Mouse (Mus musculus): ENCODE results near the gene Cxcr1. TPM values are rescaled to one million over a fixed set of nuclear protein-coding genes. Genes with fewer than 3 reads are reported as not detected.

Gene Cxcr1
- not detected in 2 replicates for total RNA-seq (2015; ENCODE audit: low replicate concordance)
- not detected in 2 replicates for total RNA-seq (2017; ENCODE audit: low replicate concordance)

DNA sequence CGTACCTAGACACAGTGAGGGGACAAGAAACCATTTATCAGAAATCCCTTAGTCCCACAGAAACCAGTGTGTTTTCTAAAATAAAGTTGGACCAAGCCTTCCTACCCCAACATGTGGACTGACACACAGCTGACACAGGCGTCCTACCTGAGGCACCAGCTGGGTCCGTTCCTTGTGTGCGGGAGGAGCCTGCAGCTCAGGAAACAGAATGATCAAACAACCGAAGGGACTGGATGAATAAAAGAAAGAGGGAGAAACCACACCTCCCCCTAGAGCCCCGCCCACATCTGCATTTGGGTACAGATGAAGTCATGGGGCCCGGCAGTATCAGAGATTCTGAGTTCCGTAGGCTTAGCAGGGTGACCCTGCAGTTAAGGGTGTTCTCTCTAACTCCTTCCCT is at the start of gene Cxcr1:
Cxcr1 (minus strand) TSS at position 187 of the 400 bp plus-strand sequence.
- ATAC-seq (replicated peaks; ENCODE audit: low FRiP score, poor library complexity, severe bottlenecking): no peak

DNA sequence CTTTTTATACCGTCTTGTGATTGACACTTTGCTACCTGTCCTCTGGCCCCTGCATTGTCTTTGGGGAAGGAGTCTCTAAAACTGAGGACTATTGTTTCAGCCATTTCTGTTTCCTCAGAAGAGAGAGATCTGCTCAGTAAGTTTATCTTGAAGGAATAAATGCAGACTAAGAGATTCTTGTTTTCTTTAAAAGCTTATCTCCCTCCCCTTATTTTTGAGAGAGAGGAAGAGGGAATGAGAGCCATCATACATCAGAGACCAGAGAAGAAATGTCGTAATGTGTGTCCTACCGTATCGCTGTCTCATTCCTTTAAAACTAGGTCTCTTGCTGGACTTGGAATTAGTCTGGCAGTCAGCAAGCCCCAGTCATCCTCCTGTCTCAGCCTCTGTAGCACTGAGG is 46.4 kb upstream of the Cxcr1 start:
- no peak for ATAC-seq (replicated peaks; ENCODE audit: low FRiP score, poor library complexity, severe bottlenecking)

DNA sequence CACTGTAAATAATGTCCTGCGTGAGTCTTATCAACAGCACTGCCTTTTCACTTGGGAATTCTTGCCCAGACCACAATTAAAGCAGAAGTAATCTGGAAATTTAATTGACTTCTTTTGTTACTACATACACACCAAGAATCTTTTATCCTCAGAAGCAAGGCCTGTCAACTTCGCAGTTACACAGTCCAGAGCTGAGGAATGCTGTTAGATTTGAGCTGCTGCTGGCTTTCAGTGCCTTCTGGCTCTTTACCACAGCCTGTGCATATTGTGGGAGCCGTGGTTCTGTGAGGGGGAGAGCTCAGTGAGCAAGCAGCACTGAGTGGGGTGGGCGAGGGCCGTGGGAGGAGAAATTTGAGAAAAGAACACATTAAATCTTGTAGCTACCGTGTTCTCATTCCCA is 45.9 kb upstream of the Cxcr1 start:
- ATAC-seq (replicated peaks; ENCODE audit: low FRiP score, poor library complexity, severe bottlenecking): no peak

DNA sequence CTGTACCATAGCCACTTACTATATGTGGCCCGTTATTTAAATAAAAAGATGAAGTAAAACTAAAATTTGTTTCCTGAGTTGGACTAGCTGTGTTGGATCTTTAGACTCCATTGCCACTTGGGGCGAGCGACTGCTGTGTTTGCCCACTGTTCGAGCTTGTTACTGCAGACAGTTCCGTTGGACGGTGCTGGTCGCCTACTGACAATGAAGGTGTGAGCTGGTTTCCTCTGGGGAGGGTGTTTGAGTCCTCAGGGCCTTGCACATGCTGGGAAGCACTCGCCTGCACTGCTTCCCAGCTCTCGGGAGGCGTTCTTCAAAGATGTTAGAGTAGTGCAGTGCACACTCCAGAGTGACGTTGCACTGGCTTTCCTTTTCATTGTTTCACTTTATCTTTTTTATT is 45.2 kb upstream of the Cxcr1 start:
- ATAC-seq (replicated peaks; ENCODE audit: low FRiP score, poor library complexity, severe bottlenecking): no peak

DNA sequence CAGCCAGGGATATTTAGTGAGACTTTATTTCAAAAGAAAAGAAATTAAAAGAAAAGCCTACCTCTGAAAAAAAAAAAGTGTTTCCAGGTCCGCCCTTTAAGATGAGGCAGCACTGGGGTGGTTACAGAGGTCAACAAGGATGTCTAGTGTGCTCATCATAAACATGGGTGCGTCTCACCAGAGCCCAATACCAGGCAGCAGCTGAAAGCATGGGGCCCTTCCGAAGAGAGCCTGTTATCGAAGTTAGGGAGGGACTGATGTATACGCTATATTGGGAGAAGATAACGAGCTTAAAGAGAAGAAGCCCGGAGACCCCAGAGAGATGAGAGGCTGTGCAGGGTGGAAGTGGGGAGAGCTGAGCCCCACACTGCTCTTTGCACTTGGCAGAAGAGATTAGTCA is 44.7 kb upstream of the Cxcr1 start:
- ATAC-seq (replicated peaks; ENCODE audit: low FRiP score, poor library complexity, severe bottlenecking): no peak

DNA sequence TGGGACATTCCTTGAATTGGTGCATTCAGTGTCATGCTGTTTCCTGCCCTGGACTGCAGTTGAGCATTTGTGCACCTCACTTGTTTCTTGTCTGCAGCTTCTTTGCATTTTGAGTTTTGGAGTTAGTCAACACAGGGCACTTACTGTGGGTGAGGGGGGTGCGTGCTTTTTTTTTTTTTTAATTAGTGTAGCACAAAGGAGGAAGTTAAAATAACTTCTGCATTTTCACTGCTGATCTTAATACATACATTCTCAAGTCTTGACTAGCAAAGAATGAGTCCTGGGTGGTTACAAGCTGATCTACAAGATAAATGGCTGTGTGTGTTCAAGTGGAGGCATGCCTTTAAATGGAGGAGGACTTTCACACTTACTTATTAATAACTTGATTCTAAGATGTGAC is 43.7 kb upstream of the Cxcr1 start:
- no peak for ATAC-seq (replicated peaks; ENCODE audit: low FRiP score, poor library complexity, severe bottlenecking)

DNA sequence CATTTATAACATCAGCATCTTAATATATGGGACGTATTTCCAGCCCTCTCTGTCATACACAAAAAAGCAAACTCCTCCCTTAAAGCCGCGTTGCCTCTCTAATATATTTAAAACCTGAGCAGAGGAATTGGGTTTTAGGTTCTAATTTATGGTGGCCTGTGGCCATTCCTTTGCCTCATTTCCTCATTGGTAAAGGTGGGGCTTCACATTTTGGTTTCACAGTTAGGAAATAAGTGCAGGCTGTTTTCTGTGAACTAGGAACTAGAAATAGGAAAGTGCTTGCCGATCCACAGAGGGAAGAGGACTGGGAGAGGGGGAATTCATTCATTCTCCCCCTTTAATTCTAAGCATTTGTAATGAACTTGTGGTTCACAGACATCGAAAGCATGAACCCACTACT is 43.2 kb upstream of the Cxcr1 start:
- no peak for ATAC-seq (replicated peaks; ENCODE audit: low FRiP score, poor library complexity, severe bottlenecking)

DNA sequence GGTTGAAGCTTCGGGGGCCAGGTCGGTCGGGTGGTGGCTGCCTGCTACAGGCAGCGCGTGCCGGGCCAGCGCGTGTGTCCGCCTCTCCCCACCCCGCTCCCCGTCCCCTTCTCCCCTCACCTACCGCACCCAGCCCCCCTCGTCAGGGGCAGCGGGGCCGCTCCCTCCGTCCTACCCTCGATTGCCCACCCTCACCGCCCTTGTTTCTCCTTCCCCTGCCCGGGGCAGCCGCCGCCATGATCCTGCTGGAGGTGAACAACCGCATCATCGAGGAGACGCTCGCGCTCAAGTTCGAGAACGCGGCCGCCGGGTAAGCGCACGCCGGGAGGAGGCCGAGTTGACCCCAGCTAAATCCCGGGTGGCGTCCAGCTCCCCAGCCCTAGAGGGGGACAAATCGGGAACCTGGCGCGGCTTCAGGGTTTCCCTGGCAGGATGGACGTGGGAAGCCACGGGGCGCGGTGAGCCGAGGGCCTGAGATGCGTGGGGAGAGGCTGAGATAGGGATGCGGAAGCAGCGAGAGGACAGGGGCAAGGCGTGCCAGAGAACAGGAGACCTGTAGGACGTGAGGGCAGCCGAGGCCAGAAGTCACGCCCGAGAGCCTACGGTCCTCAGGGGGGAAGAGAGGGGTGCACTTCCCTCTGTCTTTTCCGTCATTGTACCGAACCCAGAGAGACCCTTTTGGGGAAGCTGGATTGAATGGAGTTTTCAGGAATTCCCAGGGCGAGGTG is 42.3 kb upstream of the Cxcr1 start:
- ATAC-seq (replicated peaks; ENCODE audit: low FRiP score, poor library complexity, severe bottlenecking): peak; percentile 79

DNA sequence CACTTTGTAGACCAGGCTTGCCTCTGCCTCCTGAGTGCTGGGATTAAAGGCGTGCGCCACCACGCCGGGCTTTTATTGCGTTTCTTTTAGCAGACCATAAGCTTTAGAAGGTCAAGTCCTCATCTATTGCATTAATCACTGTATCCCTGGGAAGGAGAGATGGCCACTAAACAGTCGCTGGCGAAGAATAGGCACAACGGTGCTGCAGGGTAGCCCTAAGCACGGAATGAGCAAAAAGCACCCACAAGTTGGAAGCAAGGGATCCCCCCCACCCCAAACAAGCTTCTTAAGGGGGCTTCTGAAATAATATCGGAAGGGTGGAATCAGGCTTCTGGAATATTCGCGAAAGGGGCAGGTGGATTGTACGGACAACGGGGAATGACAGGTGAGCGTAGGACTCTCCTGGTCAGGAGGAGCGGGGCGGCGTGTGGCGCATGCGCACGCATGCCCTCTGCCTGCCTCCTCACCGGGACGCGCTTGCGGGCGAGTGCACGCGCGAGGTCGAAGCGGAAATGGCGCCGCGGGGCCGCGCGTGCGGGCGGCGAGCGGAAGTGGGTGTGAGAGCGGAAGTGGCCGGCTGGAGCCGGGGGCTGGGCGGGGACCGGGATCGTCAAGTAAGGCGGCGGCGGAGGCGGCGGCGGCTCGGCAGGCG is 41.6 kb upstream of the Cxcr1 start, which contains the start of gene Arpc2:
Arpc2 (plus strand) TSS at position 147 of the 652 bp plus-strand sequence.
- peak; percentile 87 for ATAC-seq (replicated peaks; ENCODE audit: low FRiP score, poor library complexity, severe bottlenecking)

DNA sequence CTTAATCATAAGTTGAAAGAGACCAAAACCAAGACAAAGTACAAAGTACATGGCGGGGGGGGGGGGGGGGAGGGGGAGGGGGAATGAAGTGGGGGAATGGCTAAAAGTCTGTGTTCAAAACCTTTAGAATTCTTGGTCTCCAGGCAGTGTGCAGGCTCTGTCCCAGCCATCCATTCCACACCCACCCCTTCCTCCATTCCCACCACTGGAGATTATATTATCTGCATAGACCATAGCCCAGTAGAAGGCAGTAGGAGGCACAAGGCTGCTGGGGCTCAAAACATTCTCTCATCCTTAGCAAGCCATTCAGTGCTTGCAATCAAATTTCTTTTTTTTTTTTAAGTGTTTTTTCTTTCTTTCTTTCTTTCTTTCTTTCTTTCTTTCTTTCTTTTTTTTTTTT is 36.6 kb upstream of the Cxcr1 start:
- no peak for ATAC-seq (replicated peaks; ENCODE audit: low FRiP score, poor library complexity, severe bottlenecking)

DNA sequence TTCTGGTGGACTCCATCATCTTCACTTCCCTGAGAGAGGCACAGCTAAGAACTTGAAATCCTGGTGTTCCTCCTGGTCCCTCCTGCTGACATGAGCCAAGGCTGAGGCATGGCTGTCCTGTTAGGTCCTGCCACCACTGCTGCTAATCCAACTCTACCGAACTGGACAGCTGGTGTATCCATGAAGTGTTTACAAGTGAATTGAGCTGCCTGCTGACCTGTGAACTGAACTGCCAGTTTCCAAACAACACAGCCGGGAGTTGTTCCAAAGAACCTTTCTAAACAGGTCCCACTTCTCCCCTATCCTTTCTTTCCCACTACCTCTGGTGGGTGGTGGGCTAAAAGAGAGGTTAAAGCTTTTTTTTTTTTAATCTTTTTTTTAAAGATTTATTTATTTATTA is 35.5 kb upstream of the Cxcr1 start:
- ATAC-seq (replicated peaks; ENCODE audit: low FRiP score, poor library complexity, severe bottlenecking): no peak

DNA sequence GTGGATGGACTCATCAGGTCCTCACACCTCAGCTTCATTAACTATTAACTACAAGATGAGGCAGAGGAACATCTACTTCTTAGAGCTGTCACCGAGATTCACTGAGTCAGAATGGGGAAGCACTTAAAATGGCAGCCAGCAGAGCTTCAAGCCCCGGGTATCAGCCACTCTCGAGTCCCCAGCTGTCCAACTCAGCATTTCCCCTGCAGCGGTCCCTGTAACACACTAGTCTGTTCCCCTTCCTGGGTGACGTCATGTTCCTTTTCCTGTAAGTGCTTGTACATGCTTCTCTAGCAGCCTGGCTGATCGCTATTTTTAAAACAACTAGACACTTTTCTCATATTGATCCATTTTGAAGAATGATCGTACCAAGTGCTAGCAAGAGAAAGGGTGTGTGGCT is 32.9 kb upstream of the Cxcr1 start:
- ATAC-seq (replicated peaks; ENCODE audit: low FRiP score, poor library complexity, severe bottlenecking): no peak

DNA sequence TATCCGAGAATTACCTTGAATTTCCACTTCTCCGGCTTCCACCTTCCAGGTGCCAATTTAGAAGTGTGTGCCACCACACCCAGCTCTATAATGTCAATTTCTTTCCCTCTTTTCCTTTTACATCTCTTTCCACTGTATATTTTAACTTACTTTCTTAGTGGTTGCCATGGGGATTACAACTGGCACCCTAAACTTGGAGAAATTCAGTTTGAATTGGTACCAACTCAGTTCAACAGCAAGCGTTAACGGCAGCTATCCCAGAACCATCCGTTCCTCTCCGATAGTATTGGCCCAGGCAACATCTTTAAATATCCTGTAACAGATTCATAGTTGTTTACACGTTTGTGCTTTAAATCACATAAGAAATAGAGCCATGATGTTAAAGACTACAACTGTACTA is 25.5 kb upstream of the Cxcr1 start:
- no peak for ATAC-seq (replicated peaks; ENCODE audit: low FRiP score, poor library complexity, severe bottlenecking)

DNA sequence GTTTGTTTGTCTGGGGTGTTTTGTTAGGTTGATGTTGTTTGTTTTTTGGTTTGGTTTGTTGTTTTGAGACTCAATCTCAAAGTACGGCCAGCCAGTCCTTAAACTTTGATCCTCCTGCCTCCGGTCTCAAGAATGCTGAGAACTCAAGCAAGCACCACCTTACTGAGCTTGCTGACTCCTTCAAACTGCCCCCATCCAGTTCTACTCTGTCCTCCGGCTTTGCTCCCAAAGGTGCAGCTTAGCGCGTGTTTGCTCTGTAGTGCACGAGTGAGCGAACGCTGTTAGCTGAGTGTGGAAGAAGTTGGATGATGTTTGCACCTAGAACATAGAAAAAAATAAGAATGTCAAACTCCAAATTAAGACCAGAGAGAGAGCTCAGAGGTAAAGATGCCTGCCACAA is 14.5 kb upstream of the Cxcr1 start:
- ATAC-seq (replicated peaks; ENCODE audit: low FRiP score, poor library complexity, severe bottlenecking): no peak

DNA sequence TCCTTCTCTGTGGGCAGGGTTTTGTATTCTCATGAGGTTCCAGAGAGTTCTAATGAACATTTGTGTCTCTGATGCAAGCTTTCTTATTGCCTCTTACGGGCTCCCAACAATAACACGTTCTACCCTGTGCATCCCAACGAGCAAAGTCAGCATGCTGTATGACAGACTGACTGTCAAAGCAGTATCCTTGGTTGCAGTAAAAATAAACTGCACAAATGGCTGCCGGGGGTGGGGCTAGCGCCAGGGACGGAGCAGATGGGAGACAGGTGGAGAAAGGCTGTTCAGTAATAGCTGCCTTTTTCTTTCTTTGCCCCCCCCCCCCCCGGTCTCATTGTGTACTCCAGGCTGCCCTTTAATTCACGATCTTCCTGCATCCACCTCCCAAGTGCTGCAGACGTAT is 13.5 kb upstream of the Cxcr1 start:
- ATAC-seq (replicated peaks; ENCODE audit: low FRiP score, poor library complexity, severe bottlenecking): no peak

DNA sequence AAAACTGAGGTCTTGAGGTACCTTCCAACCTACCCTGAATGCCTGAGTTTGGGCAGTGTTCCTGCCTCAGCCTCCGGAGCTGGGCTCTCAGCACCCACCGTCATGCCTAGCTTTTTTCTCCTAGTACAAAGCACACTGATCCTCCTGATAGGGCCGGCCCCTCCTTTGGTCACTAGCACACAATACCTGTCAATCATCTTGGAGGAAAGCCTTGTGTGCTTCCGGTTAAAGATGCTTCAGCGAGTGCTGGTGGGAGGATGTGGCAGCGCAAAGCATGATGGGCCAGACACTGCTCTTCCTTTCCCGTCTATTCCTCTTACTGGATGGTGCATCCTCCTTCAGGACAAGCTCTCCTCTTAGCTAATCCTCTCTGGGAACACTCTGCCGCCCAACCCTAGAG is 12.2 kb upstream of the Cxcr1 start:
- ATAC-seq (replicated peaks; ENCODE audit: low FRiP score, poor library complexity, severe bottlenecking): no peak

DNA sequence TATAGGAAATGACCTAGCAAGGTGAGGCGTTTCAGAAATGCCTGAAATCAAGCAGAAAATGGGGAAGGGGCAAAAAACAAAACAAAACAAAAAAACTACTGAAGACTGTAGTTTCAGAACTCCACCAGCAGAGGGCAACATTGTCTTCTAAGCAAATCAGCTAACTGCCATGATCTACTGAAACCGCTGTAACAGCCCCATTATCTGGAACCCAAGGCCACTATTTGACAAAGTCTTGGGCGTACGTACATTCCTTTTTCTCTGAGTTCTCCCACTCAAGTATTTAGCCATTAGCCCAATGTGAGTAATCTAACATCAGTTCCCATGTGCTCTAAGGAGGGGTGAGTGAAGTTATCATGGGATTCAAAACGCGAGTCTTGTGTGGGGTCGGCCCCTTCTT is 11.4 kb upstream of the Cxcr1 start:
- ATAC-seq (replicated peaks; ENCODE audit: low FRiP score, poor library complexity, severe bottlenecking): no peak

DNA sequence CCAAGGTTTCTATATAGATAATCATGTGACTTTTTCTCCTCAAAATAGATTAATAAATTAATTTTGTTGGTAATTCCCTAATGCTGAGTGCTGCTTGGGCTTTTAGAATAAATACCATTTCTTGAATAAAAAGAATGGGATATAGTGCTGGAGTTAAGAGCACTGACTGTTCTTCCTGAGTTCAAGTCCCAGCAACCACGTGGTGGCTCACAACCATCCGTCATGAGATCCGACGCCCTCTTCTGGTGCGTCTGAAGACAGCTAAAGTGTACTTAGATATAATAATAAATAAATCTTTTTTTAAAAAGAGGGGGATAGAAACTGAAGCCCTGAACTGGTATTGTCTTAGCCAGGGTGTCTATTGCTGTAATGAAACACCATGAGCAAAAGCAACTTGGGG is 9.0 kb upstream of the Cxcr1 start:
- ATAC-seq (replicated peaks; ENCODE audit: low FRiP score, poor library complexity, severe bottlenecking): no peak

DNA sequence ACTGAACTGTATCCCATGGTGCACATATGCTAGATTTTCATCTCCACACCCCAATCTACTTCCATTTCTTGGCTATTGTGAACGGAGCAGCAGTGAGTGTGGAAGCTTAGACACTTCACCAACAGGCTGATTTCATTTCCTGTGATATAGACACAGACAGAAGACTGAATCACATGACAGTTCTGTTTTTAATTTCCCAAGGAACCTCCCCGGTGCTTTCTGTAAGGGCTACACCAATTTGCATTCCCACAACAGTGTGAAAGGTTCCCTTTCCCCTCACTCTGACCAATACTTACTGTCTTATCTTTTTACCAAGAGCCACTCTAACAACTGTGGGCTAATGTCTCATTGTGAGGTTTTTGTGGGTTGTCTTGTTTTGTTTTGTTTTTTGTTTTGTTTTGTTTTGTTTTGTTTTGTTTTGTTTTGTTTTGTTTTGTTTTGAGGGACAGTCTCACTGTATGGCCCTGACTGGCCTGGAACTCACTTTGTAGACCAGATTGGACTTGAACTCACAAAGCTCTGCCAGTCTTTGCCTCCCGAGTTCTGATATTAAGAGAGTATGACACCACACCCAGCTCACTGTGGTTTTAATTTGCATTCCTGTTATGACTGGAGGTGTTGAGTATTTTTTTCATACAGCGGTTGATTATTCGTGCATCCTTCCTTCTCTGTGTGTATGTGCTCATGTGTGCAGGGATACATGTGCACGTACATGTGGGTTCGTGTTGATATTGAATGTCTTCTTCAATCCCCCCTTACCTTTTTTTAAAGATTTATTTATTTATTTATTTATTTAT is 6.8 kb upstream of the Cxcr1 start:
- ATAC-seq (replicated peaks; ENCODE audit: low FRiP score, poor library complexity, severe bottlenecking): no peak

DNA sequence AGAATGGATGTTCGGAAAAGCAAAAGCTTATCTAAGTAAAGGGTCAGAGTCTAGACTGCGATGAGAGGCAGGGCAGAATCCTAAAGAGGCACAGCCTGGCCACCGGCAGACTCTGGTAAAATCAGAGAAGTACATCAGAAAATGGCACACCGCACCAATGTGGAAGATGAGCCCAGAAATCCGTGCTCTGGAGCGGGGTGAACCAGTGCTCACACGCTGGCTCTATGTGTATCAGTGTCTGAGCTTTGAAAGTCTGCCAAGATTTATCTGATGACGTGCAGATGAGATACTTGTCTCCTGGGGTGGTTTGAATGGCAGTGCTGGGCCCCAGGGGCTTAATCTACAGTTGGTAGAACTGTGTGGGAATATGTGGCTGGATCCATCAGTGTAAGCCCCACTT is 4.6 kb upstream of the Cxcr1 start:
- ATAC-seq (replicated peaks; ENCODE audit: low FRiP score, poor library complexity, severe bottlenecking): no peak

Measured in erythroid progenitor cell, adult 5-6 weeks (primary cell).